Mouse (Mus musculus) MEL (cell line): ENCODE measurements around the gene Zmym6. TPM values are rescaled to one million over a fixed set of nuclear protein-coding genes. Genes with fewer than 3 reads are reported as not detected.

Source experiments
- DNase-seq: peaks from one replicate; pipeline ENCODE4 v3.0.0; 2011; ENCODE audit warnings: low read depth, low spot score
- H3K27ac ChIP-seq: 2 replicates; pipeline ENCODE4 v1.5.1; 2012; ENCODE audit warnings: low read depth, mild to moderate bottlenecking, control low read depth, low read length, moderate library complexity; ENCODE audit not compliant: control insufficient read depth
- H3K27me3 ChIP-seq, 2 experiments: fragments of 150-350 bp in 1 of 2; sonication (generic) in 1 of 2; 2 replicates each; pipeline ENCODE4 v1.6.1; 2012; ENCODE audit warnings: low read length in 2 of 2, mild to moderate bottlenecking in 2 of 2, improper control_type of control experiment in 1 of 2, moderate library complexity in 1 of 2; ENCODE audit not compliant: insufficient read depth in 2 of 2, control insufficient read depth in 1 of 2
- H3K36me3 ChIP-seq, 2 experiments: 2 replicates each; pipeline ENCODE4 v1.6.1; 2012 to 2014; ENCODE audit warnings: low read length in 2 of 2, improper control_type of control experiment in 1 of 2, inconsistent platforms in 1 of 2, mild to moderate bottlenecking in 1 of 2; ENCODE audit not compliant: insufficient read depth in 2 of 2, control insufficient read depth in 1 of 2
- H3K4me1 ChIP-seq, 2 experiments: fragments of 150-350 bp in 1 of 2; sonication (generic) in 1 of 2; 2 replicates each; pipeline ENCODE4 v1.6.1; 2012; ENCODE audit warnings: low read length in 2 of 2, improper control_type of control experiment in 1 of 2, mild to moderate bottlenecking in 1 of 2; ENCODE audit not compliant: insufficient read depth in 2 of 2, control insufficient read depth in 1 of 2
- H3K4me3 ChIP-seq, 2 experiments: fragments of 150-350 bp in 1 of 2; sonication (generic) in 1 of 2; 2 replicates each; pipeline ENCODE4 v1.5.1; 2012; ENCODE audit warnings: low read depth in 2 of 2, low read length in 2 of 2, mild to moderate bottlenecking in 2 of 2, moderate library complexity in 2 of 2, control low read depth in 1 of 2, improper control_type of control experiment in 1 of 2; ENCODE audit not compliant: control insufficient read depth in 1 of 2, insufficient read depth in 1 of 2
- H3K79me2 ChIP-seq: 2 replicates; pipeline ENCODE4 v1.6.1; 2012; ENCODE audit warnings: mild to moderate bottlenecking, low read length, moderate library complexity; ENCODE audit not compliant: control insufficient read depth, poor library complexity, insufficient read depth
- H3K9ac ChIP-seq: 2 replicates; pipeline ENCODE4 v1.6.1; 2012; ENCODE audit warnings: low read depth, mild to moderate bottlenecking, control low read depth, low read length, moderate library complexity; ENCODE audit not compliant: control insufficient read depth, poor library complexity, severe bottlenecking
- H3K9me3 ChIP-seq: fragments of 150-350 bp; sonication (generic); replicated peaks from 2 replicates; pipeline ENCODE4 v1.6.1; 2012; ENCODE audit warnings: mild to moderate bottlenecking, low read length, improper control_type of control experiment, moderate library complexity; ENCODE audit not compliant: insufficient read depth
- BHLHE40 ChIP-seq: IDR thresholded peaks from 2 replicates; pipeline ENCODE4 v1.6.1; 2012; ENCODE audit warnings: low read depth, mild to moderate bottlenecking, inconsistent platforms, low read length, improper control_type of control experiment, borderline replicate concordance
- CTCF ChIP-seq, 3 experiments: IDR thresholded peaks in 2 of 3; conservative IDR thresholded peaks in 1 of 3; 2 replicates each; pipeline ENCODE4 v1.5.1; 2011 to 2012; ENCODE audit warnings: low read length in 3 of 3, low read depth in 2 of 3, mild to moderate bottlenecking in 2 of 3, improper control_type of control experiment in 1 of 3, inconsistent platforms in 1 of 3, mixed read lengths in 1 of 3, moderate library complexity in 1 of 3; ENCODE audit not compliant: control insufficient read depth in 1 of 3, insufficient read depth in 1 of 3, poor library complexity in 1 of 3, severe bottlenecking in 1 of 3
- E2F4 ChIP-seq: IDR thresholded peaks from 2 replicates; pipeline ENCODE4 v1.6.1; 2011; ENCODE audit warnings: low read depth, low read length, improper control_type of control experiment, borderline replicate concordance
- ELF1 ChIP-seq: IDR thresholded peaks from 2 replicates; pipeline ENCODE4 v1.6.1; 2014; ENCODE audit warnings: low read depth, mild to moderate bottlenecking, inconsistent platforms, low read length, improper control_type of control experiment, moderate library complexity
- ETS1 ChIP-seq: IDR thresholded peaks from 2 replicates; pipeline ENCODE4 v1.6.1; 2012; ENCODE audit warnings: low read depth, mild to moderate bottlenecking, inconsistent platforms, low read length, improper control_type of control experiment, moderate library complexity
- GABPA ChIP-seq: IDR thresholded peaks from 2 replicates; pipeline ENCODE4 v1.6.1; 2012; ENCODE audit warnings: low read depth, mild to moderate bottlenecking, inconsistent platforms, low read length, improper control_type of control experiment, moderate library complexity
- GATA1 ChIP-seq: IDR thresholded peaks from 2 replicates; pipeline ENCODE4 v1.6.1; 2011; ENCODE audit warnings: low read depth, low read length, improper control_type of control experiment
- JUND ChIP-seq: IDR thresholded peaks from 2 replicates; pipeline ENCODE4 v1.6.1; 2011; ENCODE audit warnings: low read depth, mild to moderate bottlenecking, improper control_type of control experiment, low read length
- KAT2A ChIP-seq: conservative IDR thresholded peaks from 2 replicates; pipeline ENCODE4 v1.6.1; 2012; ENCODE audit warnings: low read depth, low read length, improper control_type of control experiment, inconsistent platforms
- MAFK ChIP-seq: IDR thresholded peaks from 2 replicates; pipeline ENCODE4 v1.6.1; 2011; ENCODE audit warnings: low read depth, mild to moderate bottlenecking, low read length, improper control_type of control experiment, borderline replicate concordance
- MEF2A ChIP-seq: IDR thresholded peaks from 2 replicates; pipeline ENCODE4 v1.6.1; 2014; ENCODE audit warnings: low read depth, mild to moderate bottlenecking, inconsistent platforms, low read length, improper control_type of control experiment; ENCODE audit not compliant: poor library complexity, insufficient replicate concordance, severe bottlenecking; ENCODE audit errors: extremely low read depth
- MXI1 ChIP-seq: IDR thresholded peaks from 2 replicates; pipeline ENCODE4 v1.6.1; 2011; ENCODE audit warnings: mild to moderate bottlenecking, low read depth, low read length, improper control_type of control experiment
- MYB ChIP-seq: IDR thresholded peaks from 2 replicates; pipeline ENCODE4 v1.6.1; 2011; ENCODE audit warnings: mild to moderate bottlenecking, low read depth, low read length, improper control_type of control experiment
- MYC ChIP-seq: IDR thresholded peaks from 2 replicates; pipeline ENCODE4 v1.6.1; 2011; ENCODE audit warnings: low read depth, mild to moderate bottlenecking, low read length, improper control_type of control experiment, moderate library complexity
- NELFE ChIP-seq: IDR thresholded peaks from 2 replicates; pipeline ENCODE4 v1.6.1; 2011; ENCODE audit warnings: low read depth, low read length, improper control_type of control experiment
- NRF1 ChIP-seq: IDR thresholded peaks from 2 replicates; pipeline ENCODE4 v1.6.1; 2014; ENCODE audit warnings: low read depth, mild to moderate bottlenecking, inconsistent platforms, low read length, improper control_type of control experiment, moderate library complexity; ENCODE audit not compliant: poor library complexity, insufficient read depth, severe bottlenecking
- POLR2AphosphoS2 ChIP-seq: IDR thresholded peaks from 2 replicates; pipeline ENCODE4 v1.6.1; 2011; ENCODE audit warnings: low read length, improper control_type of control experiment
- POLR2AphosphoS5 ChIP-seq: IDR thresholded peaks from 2 replicates; pipeline ENCODE4 v1.6.1; 2012; ENCODE audit warnings: low read depth, borderline replicate concordance, mild to moderate bottlenecking, inconsistent platforms, low read length, moderate library complexity, mixed read lengths
- RAD21 ChIP-seq: IDR thresholded peaks from 2 replicates; pipeline ENCODE4 v1.6.1; 2011; ENCODE audit warnings: mild to moderate bottlenecking, low read depth, low read length, improper control_type of control experiment
- RCOR1 ChIP-seq: IDR thresholded peaks from 2 replicates; pipeline ENCODE4 v1.6.1; 2012; ENCODE audit warnings: low read depth, mild to moderate bottlenecking, inconsistent platforms, low read length, improper control_type of control experiment
- SIN3A ChIP-seq: IDR thresholded peaks from 2 replicates; pipeline ENCODE4 v1.6.1; 2012; ENCODE audit warnings: low read length, improper control_type of control experiment, inconsistent platforms
- TAL1 ChIP-seq: IDR thresholded peaks from 2 replicates; pipeline ENCODE4 v1.6.1; 2012; ENCODE audit warnings: mild to moderate bottlenecking, inconsistent platforms, low read length, moderate library complexity, mixed read lengths
- TBP ChIP-seq: IDR thresholded peaks from 2 replicates; pipeline ENCODE4 v1.8.0; 2011; ENCODE audit warnings: low read depth, low read length, improper control_type of control experiment
- TCF12 ChIP-seq: IDR thresholded peaks from 2 replicates; pipeline ENCODE4 v1.6.1; 2014; ENCODE audit warnings: low read depth, mild to moderate bottlenecking, inconsistent platforms, low read length, improper control_type of control experiment, moderate library complexity
- USF1 ChIP-seq: IDR thresholded peaks from 2 replicates; pipeline ENCODE4 v1.6.1; 2014; ENCODE audit warnings: low read depth, mild to moderate bottlenecking, inconsistent platforms, low read length, improper control_type of control experiment, moderate library complexity
- USF2 ChIP-seq, 2 experiments: IDR thresholded peaks; 2 replicates each; pipeline ENCODE4 v1.6.1; 2011 to 2012; ENCODE audit warnings: improper control_type of control experiment in 2 of 2, low read length in 2 of 2, borderline replicate concordance in 1 of 2, inconsistent platforms in 1 of 2, low read depth in 1 of 2, mild to moderate bottlenecking in 1 of 2; ENCODE audit not compliant: insufficient read depth in 1 of 2
- ZKSCAN1 ChIP-seq: IDR thresholded peaks from 2 replicates; pipeline ENCODE4 v1.6.1; 2012; ENCODE audit warnings: low read depth, mild to moderate bottlenecking, inconsistent platforms, low read length, improper control_type of control experiment, moderate library complexity
- ZMIZ1 ChIP-seq: IDR thresholded peaks from 2 replicates; pipeline ENCODE4 v1.6.1; 2012; ENCODE audit warnings: low read depth, mild to moderate bottlenecking, inconsistent platforms, low read length, improper control_type of control experiment, moderate library complexity
- ZNF384 ChIP-seq: IDR thresholded peaks from 2 replicates; pipeline ENCODE4 v1.6.1; 2012; ENCODE audit warnings: low read depth, mild to moderate bottlenecking, inconsistent platforms, low read length, improper control_type of control experiment
- polyA plus RNA-seq, 2 experiments: library from polyadenylated mRNA; stranded (reverse) in 1 of 2; unstranded in 1 of 2; fragments of >175 nt in 1 of 2; fragments of >200 nt in 1 of 2; gene quantifications; 2 replicates each; pipeline versions ENCODE4 v1.2.1 to v1.2.4; 2012; ENCODE audit warnings: low replicate concordance in 2 of 2, low read depth in 1 of 2; ENCODE audit not compliant: insufficient read length in 2 of 2, insufficient read depth in 1 of 2, missing spikeins in 1 of 2
- total RNA-seq: library from RNA; depleted of rRNA; stranded (reverse); fragments of 300-350 nt; gene quantifications from 2 replicates; pipeline ENCODE4 v1.2.3, GENCODE M21; 2012

Zmym6 gene
- total and polyA plus RNA-seq, 3 experiments, result not detected

GRCm38 (mm10) chr4:127107566-127107965, 30.4 kb downstream of the Zmym6 start:
- Histone ChIP-seq H3K27me3 (no peaks in the 10 kb centered on the region; a peak in 3 of 4 replicates), H3K79me2 (no peaks in the 10 kb centered on the region), H3K4me1 (no peaks in the 10 kb centered on the region), H3K9me3 (no peaks in the 10 kb centered on the region), H3K9ac (no peak overlapping the region)
- TF ChIP-seq MAFK (no peak), MYC (no peak), RAD21 (no peak), RCOR1 (no peak), TBP (no peak), CTCF (IDR thresholded peaks at IDR 0.05 in 2 of 3, conservative IDR thresholded peaks at IDR 0.05 in 1 of 3; ENCODE audit: control insufficient read depth in 1 of 3, insufficient read depth in 1 of 3, low read depth in 2 of 3, low read length in 3 of 3, poor library complexity in 1 of 3, severe bottlenecking in 1 of 3) (no peak), MYB (no peak), ZKSCAN1 (no peak), NELFE (no peak), USF1 (no peak), ZNF384 (no peak), TAL1 (no peak), ZMIZ1 (no peak), BHLHE40 (no peak), NRF1 (no peak), MEF2A (no peak), MXI1 (no peak), ELF1 (no peak), JUND (no peak)
- TF ChIP-seq, all 39 proteins: peak for 0
- Histone ChIP-seq H3K36me3 (no peaks in the 10 kb centered on the region), H3K4me3 (no peak overlapping the region), H3K27ac (no peak overlapping the region)
- DNase-seq, result no peak

- Histone ChIP-seq H3K4me1 (no peaks in the 10 kb centered on the region), H3K4me3 (no peak overlapping the region), H3K27ac (no peak overlapping the region), H3K9me3 (no peaks in the 10 kb centered on the region), H3K79me2 (no peaks in the 10 kb centered on the region), H3K36me3 (no peaks in the 10 kb centered on the region), H3K27me3 (no peaks in the 10 kb centered on the region; a peak in 2 of 4 replicates), H3K9ac (no peak overlapping the region)
- DNase-seq, result no peak
- TF ChIP-seq JUND (no peak), CTCF (IDR thresholded peaks at IDR 0.05 in 2 of 3, conservative IDR thresholded peaks at IDR 0.05 in 1 of 3; ENCODE audit: control insufficient read depth in 1 of 3, insufficient read depth in 1 of 3, low read depth in 2 of 3, low read length in 3 of 3, poor library complexity in 1 of 3, severe bottlenecking in 1 of 3) (no peak), POLR2AphosphoS2 (no peak), KAT2A (no peak), SIN3A (no peak), USF2 (IDR thresholded peaks at IDR 0.05; ENCODE audit: borderline replicate concordance in 1 of 2, insufficient read depth in 1 of 2, low read depth in 1 of 2, low read length in 2 of 2) (no peak), ETS1 (no peak), POLR2AphosphoS5 (no peak), NELFE (no peak), GATA1 (no peak), GABPA (no peak), TCF12 (no peak), MYC (no peak), E2F4 (no peak)
Measured at GRCm38 (mm10) chr4:127110570-127110969, 33.4 kb downstream of the Zmym6 start.
